Mouse (Mus musculus) C2C12 (cell line): ENCODE data around the gene Ramp1.

Source experiments
- CEBPB ChIP-seq: IDR thresholded peaks from one replicate; pipeline ENCODE4 v1.6.1; 2011; ENCODE audit warnings: low read depth, mild to moderate bottlenecking, control low read depth, moderate library complexity
- CTCF ChIP-seq: IDR thresholded peaks from one replicate; pipeline ENCODE4 v1.5.1; 2011; ENCODE audit not compliant: control insufficient read depth, insufficient read depth, insufficient read length
- FOSL1 ChIP-seq: IDR thresholded peaks from one replicate; pipeline ENCODE4 v1.8.0; 2011; ENCODE audit warnings: mild to moderate bottlenecking, low read length; ENCODE audit not compliant: poor library complexity, insufficient read depth, severe bottlenecking
- MAX ChIP-seq: IDR thresholded peaks from one replicate; pipeline ENCODE4 v1.6.1; 2011; ENCODE audit warnings: mild to moderate bottlenecking, control low read depth
- MYOD1 ChIP-seq: IDR thresholded peaks from one replicate; pipeline ENCODE4 v1.6.1; 2011; ENCODE audit warnings: low read depth; ENCODE audit not compliant: control insufficient read depth, insufficient read length
- MYOG ChIP-seq: IDR thresholded peaks from one replicate; pipeline ENCODE4 v1.6.1; 2011; ENCODE audit not compliant: control insufficient read depth, insufficient read length; ENCODE audit errors: extremely low read depth
- USF1 ChIP-seq: IDR thresholded peaks from one replicate; pipeline ENCODE4 v1.6.1; 2011; ENCODE audit warnings: low read depth, mild to moderate bottlenecking, control low read depth, moderate library complexity

DNA sequence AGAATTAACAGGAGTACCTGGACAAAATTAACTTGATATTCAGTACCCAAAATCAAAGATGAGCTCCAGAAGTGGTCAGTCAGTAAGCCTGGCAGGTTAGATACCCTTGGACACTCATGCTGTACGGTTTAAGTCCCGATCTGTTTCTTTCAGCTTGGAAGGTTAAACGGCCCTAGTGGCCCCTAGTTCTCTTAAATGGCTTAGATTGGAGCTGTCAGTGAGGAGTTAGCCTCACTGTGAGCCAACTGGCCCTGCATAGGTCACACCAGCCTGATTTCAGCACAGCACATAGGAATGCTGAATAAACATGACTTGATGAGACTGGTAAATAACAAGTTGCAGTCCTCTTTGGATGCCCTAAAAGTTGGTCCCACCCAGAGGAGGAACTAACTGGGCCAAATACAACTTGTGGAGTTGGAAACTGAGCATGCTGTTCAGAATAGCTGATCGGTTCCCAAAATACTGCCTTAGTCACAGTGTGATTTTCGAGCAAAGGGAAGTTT lies 71.6 kb downstream of the Ramp1 start:
- no peak for TF ChIP-seq MYOG
- TF ChIP-seq CTCF = no peak
- TF ChIP-seq CEBPB = no peak
- TF ChIP-seq MAX = no peak
- no peak for TF ChIP-seq USF1
- no peak for TF ChIP-seq FOSL1
- TF ChIP-seq MYOD1 = no peak
